Mouse (Mus musculus) stomach, embryonic 16.5 days (tissue): ENCODE data around the gene Zc3h15. TPM values are rescaled to one million over a fixed set of nuclear protein-coding genes. Genes with fewer than 3 reads are reported as not detected.

Source experiments
- ATAC-seq: fragments of 200-750 bp; cut with Nextera tagmentation; 2 replicates; pipeline ENCODE4 v1.8.0; 2017; ENCODE audit warnings: moderate number of reproducible peaks, moderate TSS enrichment; ENCODE audit not compliant: insufficient read depth, low FRiP score
- H3K27ac ChIP-seq: fragments of 300-500 bp; sonication (generic); 2 replicates; pipeline ENCODE4 v1.5.1; 2014; ENCODE audit warnings: low read length
- H3K27me3 ChIP-seq: fragments of 300-500 bp; sonication (generic); 2 replicates; pipeline ENCODE4 v1.6.1; 2014; ENCODE audit warnings: low read length, control low read depth, mixed read lengths; ENCODE audit not compliant: control insufficient read depth, insufficient read depth
- H3K36me3 ChIP-seq: fragments of 300-500 bp; sonication (generic); 2 replicates; pipeline ENCODE4 v1.6.1; 2014; ENCODE audit warnings: low read length; ENCODE audit not compliant: control insufficient read depth, insufficient read depth
- H3K4me1 ChIP-seq: fragments of 300-500 bp; sonication (generic); 2 replicates; pipeline ENCODE4 v1.6.1; 2014; ENCODE audit warnings: low read length, control low read depth, mixed read lengths; ENCODE audit not compliant: control insufficient read depth, insufficient read depth
- H3K4me2 ChIP-seq: fragments of 300-500 bp; sonication (generic); 2 replicates; pipeline ENCODE4 v1.6.1; 2014; ENCODE audit warnings: low read depth, low read length, mixed read lengths
- H3K4me3 ChIP-seq: fragments of 300-500 bp; sonication (generic); replicated peaks from 2 replicates; pipeline ENCODE4 v1.5.1; 2014; ENCODE audit warnings: mild to moderate bottlenecking, low read length
- H3K9ac ChIP-seq: fragments of 300-500 bp; sonication (generic); 2 replicates; pipeline ENCODE4 v1.6.1; 2014; ENCODE audit warnings: low read length
- H3K9me3 ChIP-seq: fragments of 300-500 bp; sonication (generic); replicated peaks from 2 replicates; pipeline ENCODE4 v1.6.1; 2016; ENCODE audit warnings: low read length, control low read depth; ENCODE audit not compliant: control insufficient read depth
- WGBS: fragments of 180-500 bp; shearing (Covaris S2); extraction: QIAGEN DNeasy Blood & Tissue Kit; methylation state at CpG from one replicate; pipeline ENCODE4 v1.1.7; 2014; 5-methylcytosine and 5-hydroxymethylcytosine counted together
- polyA plus RNA-seq: library from polyadenylated mRNA; unstranded; fragments of >200 nt; fragmentation: Nextera tagmentation; extraction: Ambion mirVana; gene quantifications from 2 replicates; pipeline ENCODE4 v1.2.1, GENCODE M21; 2015

Gene Zc3h15
- polyA plus RNA-seq, result 111 and 120 TPM in 2 replicates

GRCm38 (mm10) chr2:83644276-83645252 lies at the start of gene Zc3h15:
Zc3h15 (plus strand) TSS chr2:83644435.
- Histone ChIP-seq H3K27ac (peak within 1 kb of the TSS; percentile 89), H3K4me1 (peaks cover 10% of the 10 kb centered on the region; the same call in 1 of the 2 replicates), H3K36me3 (no peaks in the 10 kb centered on the region), H3K9ac (peak within 1 kb of the TSS; percentile 89), H3K9me3 (no peaks in the 10 kb centered on the region), H3K4me2 (peak within 1 kb of the TSS; percentile 64), H3K27me3 (no peaks in the 10 kb centered on the region), H3K4me3 (peak within 1 kb of the TSS; percentile 63)
- peak; percentile 99 for ATAC-seq
- WGBS, result under 1% methylated on average over 92 of the region's 100 CpGs

- no peak overlapping the region for H3K4me2 ChIP-seq
- H3K4me1 ChIP-seq, result no peaks in the 10 kb centered on the region
- no peaks in the 10 kb centered on the region for H3K27me3 ChIP-seq
- H3K9ac ChIP-seq, result no peak overlapping the region
- ATAC-seq, result no peak
- WGBS, result 84% methylated on average over 11 of the region's 11 CpGs
- H3K27ac ChIP-seq, result no peak overlapping the region
- H3K4me3 ChIP-seq, result no peak overlapping the region
- H3K9me3 ChIP-seq, result no peaks in the 10 kb centered on the region
- H3K36me3 ChIP-seq, result no peaks in the 10 kb centered on the region
These were observed 23.5 kb upstream of the Zc3h15 start for GRCm38 (mm10) chr2:83620558-83621367.

- H3K4me2 ChIP-seq, result no peak overlapping the region
- no peaks in the 10 kb centered on the region for H3K36me3 ChIP-seq
- 75% methylated on average over 4 of the region's 4 CpGs for WGBS
- H3K4me3 ChIP-seq, result no peak overlapping the region
- H3K27me3 ChIP-seq, result no peaks in the 10 kb centered on the region
- no peaks in the 10 kb centered on the region for H3K4me1 ChIP-seq
- H3K9ac ChIP-seq, result no peak overlapping the region
- H3K27ac ChIP-seq, result no peak overlapping the region
- ATAC-seq, result no peak
- no peaks in the 10 kb centered on the region for H3K9me3 ChIP-seq
These were observed 22.7 kb upstream of the Zc3h15 start for GRCm38 (mm10) chr2:83621511-83621910.

GRCm38 (mm10) chr2:83622792-83623191 lies 21.4 kb upstream of the Zc3h15 start:
- WGBS, result 31% methylated on average over 11 of the region's 11 CpGs
- Histone ChIP-seq H3K9ac (peak overlapping the region; percentile 39; the same call in 1 of the 2 replicates), H3K4me2 (peak overlapping the region; percentile 27; the same call in 1 of the 2 replicates), H3K9me3 (no peaks in the 10 kb centered on the region), H3K4me3 (no peak overlapping the region), H3K4me1 (no peaks in the 10 kb centered on the region), H3K36me3 (no peaks in the 10 kb centered on the region), H3K27ac (no peak overlapping the region), H3K27me3 (no peaks in the 10 kb centered on the region)
- ATAC-seq, result peak; percentile 29; the same call in 1 of the 2 replicates

GRCm38 (mm10) chr2:83624045-83624444 lies 20.2 kb upstream of the Zc3h15 start:
- no peak for ATAC-seq
- H3K4me3 ChIP-seq, result no peak overlapping the region
- H3K4me1 ChIP-seq, result no peaks in the 10 kb centered on the region
- 59% methylated on average over 4 of the region's 4 CpGs for WGBS
- no peaks in the 10 kb centered on the region for H3K9me3 ChIP-seq
- H3K27ac ChIP-seq, result no peak overlapping the region
- no peak overlapping the region for H3K4me2 ChIP-seq
- H3K27me3 ChIP-seq, result no peaks in the 10 kb centered on the region
- H3K36me3 ChIP-seq, result no peaks in the 10 kb centered on the region
- no peak overlapping the region for H3K9ac ChIP-seq

GRCm38 (mm10) chr2:83625226-83626108 lies 18.8 kb upstream of the Zc3h15 start:
- Histone ChIP-seq H3K4me2 (no peak overlapping the region), H3K27ac (no peak overlapping the region), H3K4me1 (no peaks in the 10 kb centered on the region), H3K4me3 (no peak overlapping the region), H3K36me3 (no peaks in the 10 kb centered on the region), H3K27me3 (no peaks in the 10 kb centered on the region), H3K9me3 (no peaks in the 10 kb centered on the region), H3K9ac (no peak overlapping the region)
- WGBS, result 31% methylated on average over 10 of the region's 10 CpGs
- no peak for ATAC-seq

- no peaks in the 10 kb centered on the region for H3K9me3 ChIP-seq
- no peak overlapping the region for H3K4me2 ChIP-seq
- no peak for ATAC-seq
- no peaks in the 10 kb centered on the region for H3K36me3 ChIP-seq
- no peak overlapping the region for H3K4me3 ChIP-seq
- 82% methylated on average over 9 of the region's 9 CpGs for WGBS
- no peak overlapping the region for H3K9ac ChIP-seq
- H3K27ac ChIP-seq, result no peak overlapping the region
- H3K4me1 ChIP-seq, result no peaks in the 10 kb centered on the region
- H3K27me3 ChIP-seq, result no peaks in the 10 kb centered on the region
These were observed 17.4 kb upstream of the Zc3h15 start for GRCm38 (mm10) chr2:83626881-83627280.

GRCm38 (mm10) chr2:83627495-83627894 lies 16.7 kb upstream of the Zc3h15 start:
- H3K9me3 ChIP-seq, result no peaks in the 10 kb centered on the region
- H3K4me1 ChIP-seq, result no peaks in the 10 kb centered on the region
- no peak overlapping the region for H3K27ac ChIP-seq
- H3K36me3 ChIP-seq, result no peaks in the 10 kb centered on the region
- no peak for ATAC-seq
- H3K9ac ChIP-seq, result no peak overlapping the region
- no peaks in the 10 kb centered on the region for H3K27me3 ChIP-seq
- no peak overlapping the region for H3K4me3 ChIP-seq
- 76% methylated on average over 9 of the region's 9 CpGs for WGBS
- H3K4me2 ChIP-seq, result no peak overlapping the region
